Mouse (Mus musculus) liver, adult 2 months (tissue): ENCODE measurements around the gene Rgcc.

Experiments used
- CTCF ChIP-seq: fragments of 200-500 bp; IDR thresholded peaks from 2 replicates; pipeline ENCODE4 v1.5.1; 2011; ENCODE audit warnings: low read depth, low read length, control low read depth
- POLR2A ChIP-seq: fragments of 200-500 bp; IDR thresholded peaks from 2 replicates; pipeline ENCODE4 v1.6.1; 2011; ENCODE audit warnings: low read length, control low read depth; ENCODE audit not compliant: insufficient read depth; ENCODE audit errors: extremely low read depth

- TF ChIP-seq CTCF (no peak), POLR2A (no peak)
These were observed 6.5 kb upstream of the Rgcc start for GRCm38 (mm10) chr14:79307908-79308307.
